Mouse (Mus musculus) gastrocnemius, adult 8-10 months (tissue): ENCODE data around the gene Vmn1r14. TPM values are rescaled to one million over a fixed set of nuclear protein-coding genes. Genes with fewer than 3 reads are reported as not detected.
"Not testable (repeated sequence)": the region's sequence is repeated elsewhere in the genome, so short reads cannot be mapped to it uniquely, and the experiment has no call there.

ENCODE experiments used
- DNase-seq, 2 experiments: peaks; one replicate each; pipeline ENCODE4 v3.0.0; 2022; ENCODE audit warnings: low spot score in 2 of 2
- total RNA-seq, 4 experiments: library from RNA; stranded (reverse); gene quantifications; 2 replicates each; pipeline ENCODE4 v1.2.4; 2022

The Vmn1r14 gene
- total RNA-seq = not detected

DNA sequence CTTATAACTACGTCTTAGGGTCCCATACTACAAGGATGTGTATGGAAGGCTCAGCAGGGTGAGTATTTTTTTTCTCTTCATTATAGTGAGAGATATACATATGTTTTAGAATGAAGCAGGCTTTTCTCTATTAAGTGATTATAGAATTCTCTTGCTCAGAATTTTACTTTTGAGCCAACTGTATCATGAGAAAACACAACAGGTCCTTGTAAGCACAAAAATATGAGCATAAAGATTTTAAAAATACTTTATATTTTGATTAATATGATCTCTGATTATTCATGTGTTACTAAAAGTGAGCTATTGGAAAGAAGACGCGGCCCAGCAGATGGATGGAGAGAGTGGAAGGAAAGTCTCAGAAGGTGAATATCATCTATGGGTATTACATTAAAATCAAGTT is at the start of gene Vmn1r14:
Gene Vmn1r14 (plus strand): TSS at position 301 of the 400 bp plus-strand sequence.
- no peak for DNase-seq

GRCm38 (mm10) chr6:57190016-57190415 is 41.5 kb upstream of the Vmn1r14 start:
- not testable (repeated sequence) for DNase-seq

DNA sequence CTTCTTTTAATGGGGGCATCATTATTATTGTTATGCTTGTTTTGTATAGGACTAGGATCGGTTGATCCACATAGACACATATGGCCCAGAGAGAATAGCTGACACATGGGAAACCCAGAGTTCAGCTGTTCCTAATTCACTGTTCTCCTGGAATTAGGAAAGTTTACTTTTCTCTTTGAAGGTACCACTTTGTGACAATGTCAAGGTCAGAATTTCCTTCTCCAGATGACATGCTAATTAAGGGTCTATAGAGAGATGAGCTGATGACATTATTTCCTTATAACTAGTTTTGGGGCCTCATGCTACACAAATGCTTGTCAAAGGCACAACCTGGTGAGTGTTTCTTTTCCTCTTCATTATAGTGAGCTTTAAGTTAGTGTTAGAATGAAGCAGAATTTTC is 28.5 kb upstream of the Vmn1r14 start, which contains the start of gene Vmn1r13:
Gene Vmn1r13 (plus strand): TSS at position 301 of the 400 bp plus-strand sequence.
- not testable (repeated sequence) for DNase-seq

GRCm38 (mm10) chr6:57257652-57258051 is 26.2 kb downstream of the Vmn1r14 start, which contains the start of gene Vmn1r15:
Gene Vmn1r15, plus strand, starts transcription at chr6:57257952.
- DNase-seq = no peak

DNA sequence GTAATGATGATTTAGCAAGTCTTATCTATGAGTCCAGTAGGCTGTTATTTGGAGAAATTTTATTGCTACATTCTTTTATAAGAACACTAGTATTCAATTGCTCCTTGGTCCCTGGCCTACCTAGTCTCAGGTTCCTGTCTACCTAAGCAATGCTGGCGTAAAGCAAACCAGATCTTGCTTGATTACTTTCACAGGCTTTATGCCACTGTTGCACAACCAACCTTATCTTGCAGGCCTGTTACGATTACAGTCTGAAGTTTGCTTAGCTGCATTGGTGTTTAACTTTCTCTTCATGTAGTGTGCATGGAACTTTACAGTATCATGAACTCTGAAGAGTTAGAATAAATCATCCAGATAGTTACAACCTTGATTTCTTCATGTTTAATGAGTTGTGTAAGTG is 29.5 kb downstream of the Vmn1r14 start:
- no peak for DNase-seq

GRCm38 (mm10) chr6:57271881-57272280 is 40.4 kb downstream of the Vmn1r14 start:
- no peak for DNase-seq

- DNase-seq = no peak
Observed at GRCm38 (mm10) chr6:57272517-57272916, 41.0 kb downstream of the Vmn1r14 start.

DNA sequence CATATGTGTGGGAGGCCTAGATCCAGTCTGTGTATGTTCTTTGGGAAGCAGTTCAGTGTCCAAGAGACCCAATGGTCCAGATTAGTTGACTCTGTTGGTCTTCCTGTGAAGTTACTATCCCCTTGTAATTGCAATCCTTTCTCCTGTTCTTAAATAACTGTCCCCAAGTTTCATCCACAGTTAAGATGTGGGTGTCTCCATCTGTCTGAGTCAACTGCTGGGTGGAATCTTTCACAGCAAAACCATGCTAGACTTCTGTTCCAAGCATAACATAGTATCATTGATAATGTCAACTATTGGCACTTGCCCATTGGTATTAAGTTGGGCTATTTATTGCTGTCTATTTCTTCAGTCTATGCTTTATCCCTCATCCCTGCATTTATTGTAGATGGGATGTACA is 47.5 kb downstream of the Vmn1r14 start:
- DNase-seq = no peak

Other genes with a start within 250 kb of the Vmn1r14 start
- not detected for gene Vmn1r6, start 234.4 kb upstream of the Vmn1r14 start, total RNA-seq
- not detected for gene Vmn1r7, start 206.4 kb upstream of the Vmn1r14 start, total RNA-seq
- gene Vmn1r8, start 199.4 kb upstream of the Vmn1r14 start, total RNA-seq = not detected
- not detected for gene Vmn1r9, start 164.9 kb upstream of the Vmn1r14 start, total RNA-seq
- not detected for gene Vmn1r10, start 122.2 kb upstream of the Vmn1r14 start, total RNA-seq
- not detected for gene Vmn1r11, start 98.2 kb upstream of the Vmn1r14 start, total RNA-seq
- gene Vmn1r12, start 74.8 kb upstream of the Vmn1r14 start, total RNA-seq = not detected
- gene Vmn1r13, start 28.4 kb upstream of the Vmn1r14 start, total RNA-seq = not detected
- gene Vmn1r15, start 26.3 kb downstream of the Vmn1r14 start, total RNA-seq = not detected
- gene Vmn1r16, start 97.8 kb downstream of the Vmn1r14 start, total RNA-seq = not detected
- not detected for gene Vmn1r17, start 132.0 kb downstream of the Vmn1r14 start, total RNA-seq
- gene Vmn1r18, start 164.1 kb downstream of the Vmn1r14 start, total RNA-seq = not detected
- gene Vmn1r19, start 172.1 kb downstream of the Vmn1r14 start, total RNA-seq = not detected
- gene Vmn1r20, start 197.2 kb downstream of the Vmn1r14 start, total RNA-seq = not detected